Mouse (Mus musculus): ENCODE results near the gene Thy1. TPM values are rescaled to one million over a fixed set of nuclear protein-coding genes. Genes with fewer than 3 reads are reported as not detected.
A peak's percentile ranks its signal among the peaks of the same experiment; 100 is the strongest.

The Thy1 gene
- total RNA-seq (2022) = 1,000 to 10,000 TPM in 2 of 4 experiments, 100 to 1,000 TPM in 2; 838 to 6,022 (median 3,337) TPM

GRCm38 (mm10) chr9:44042836-44043707 lies at the start of gene Thy1:
TSS of gene Thy1 (plus strand) at chr9:44043384.
- peak in 1 of 2 experiments; percentile 64 for DNase-seq (ENCODE audit: low spot score in 2 of 2)

GRCm38 (mm10) chr9:43997681-43998080 lies 45.5 kb upstream of the Thy1 start:
- DNase-seq (ENCODE audit: low spot score in 2 of 2) = no peak

- no peak for DNase-seq (ENCODE audit: low spot score in 2 of 2)
Measured at GRCm38 (mm10) chr9:43998851-43999250, 44.3 kb upstream of the Thy1 start.

- DNase-seq (ENCODE audit: low spot score in 2 of 2) = no peak
Measured at GRCm38 (mm10) chr9:44004362-44004761, 38.8 kb upstream of the Thy1 start.

GRCm38 (mm10) chr9:44005305-44005704 lies 37.9 kb upstream of the Thy1 start:
- no peak for DNase-seq (ENCODE audit: low spot score in 2 of 2)

- DNase-seq (ENCODE audit: low spot score in 2 of 2) = no peak
Measured at GRCm38 (mm10) chr9:44007323-44007722, 35.9 kb upstream of the Thy1 start.

- no peak for DNase-seq (ENCODE audit: low spot score in 2 of 2)
Measured at GRCm38 (mm10) chr9:44007991-44008390, 35.2 kb upstream of the Thy1 start.

- no peak for DNase-seq (ENCODE audit: low spot score in 2 of 2)
Measured at GRCm38 (mm10) chr9:44010900-44011299, 32.3 kb upstream of the Thy1 start.

- DNase-seq (ENCODE audit: low spot score in 2 of 2) = no peak
Measured at GRCm38 (mm10) chr9:44011668-44012067, 31.5 kb upstream of the Thy1 start.

GRCm38 (mm10) chr9:44012164-44012563 lies 31.0 kb upstream of the Thy1 start:
- DNase-seq (ENCODE audit: low spot score in 2 of 2) = no peak

- no peak for DNase-seq (ENCODE audit: low spot score in 2 of 2)
Measured at GRCm38 (mm10) chr9:44012761-44013301, 30.4 kb upstream of the Thy1 start.

- no peak for DNase-seq (ENCODE audit: low spot score in 2 of 2)
Measured at GRCm38 (mm10) chr9:44013781-44014180, 29.4 kb upstream of the Thy1 start.

GRCm38 (mm10) chr9:44016304-44016703 lies 26.9 kb upstream of the Thy1 start:
- DNase-seq (ENCODE audit: low spot score in 2 of 2) = no peak

GRCm38 (mm10) chr9:44017846-44018245 lies 25.3 kb upstream of the Thy1 start:
- DNase-seq (ENCODE audit: low spot score in 2 of 2) = no peak

- no peak for DNase-seq (ENCODE audit: low spot score in 2 of 2)
Measured at GRCm38 (mm10) chr9:44020001-44020400, 23.2 kb upstream of the Thy1 start.

GRCm38 (mm10) chr9:44022100-44022847 lies 20.9 kb upstream of the Thy1 start:
- no peak for DNase-seq (ENCODE audit: low spot score in 2 of 2)

- no peak for DNase-seq (ENCODE audit: low spot score in 2 of 2)
Measured at GRCm38 (mm10) chr9:44024096-44024495, 19.1 kb upstream of the Thy1 start.

- no peak for DNase-seq (ENCODE audit: low spot score in 2 of 2)
Measured at GRCm38 (mm10) chr9:44029580-44030236, 13.5 kb upstream of the Thy1 start.

- no peak for DNase-seq (ENCODE audit: low spot score in 2 of 2)
Measured at GRCm38 (mm10) chr9:44030646-44031045, 12.5 kb upstream of the Thy1 start.

- DNase-seq (ENCODE audit: low spot score in 2 of 2) = no peak
Measured at GRCm38 (mm10) chr9:44031079-44031478, 12.1 kb upstream of the Thy1 start.

GRCm38 (mm10) chr9:44031946-44032345 lies 11.2 kb upstream of the Thy1 start:
- no peak for DNase-seq (ENCODE audit: low spot score in 2 of 2)

GRCm38 (mm10) chr9:44033317-44033716 lies 9.9 kb upstream of the Thy1 start:
- DNase-seq (ENCODE audit: low spot score in 2 of 2) = no peak

Data from layer of hippocampus, adult 8-10 months (tissue).